Comparison of ENCODE assay signal across 15 mouse cellular contexts in genomic region chr3:82524792-82525191, GRCm38 (mm10). TPM values are rescaled to one million over a fixed set of nuclear protein-coding genes. Genes with fewer than 3 reads are reported as not detected.
"Had no signal": no experiment of that assay in that cellular context is flagged by ENCODE, and none has a peak within 500 bp of the region (broad histone marks: within the 10 kb centered on the region; RNA-seq: fewer than 3 reads in every experiment).

No protein-coding gene starts in this region.

- DNase-seq: retina, postnatal 1 day; right cerebral cortex, adult 18-20 months; right cerebral cortex, postnatal 14 days; right cerebral cortex, postnatal 25 days; right cerebral cortex, postnatal 4 days; spleen, adult 18-20 months; thymus, adult 18-20 months; thymus, adult 2 months; thymus, postnatal 14 days; thymus, postnatal 25 days; thymus, postnatal 36 days; thymus, postnatal 4 days had no signal

RNA-seq across cellular contexts. Expression of gene Npy2r, which starts 23.1 kb away (rescaled TPM):
- polyA plus RNA-seq: spleen, adult 2 months; testis, adult 2 months; thymus, adult 2 months; thymus, postnatal 0 days had no signal
